Mouse (Mus musculus) liver, adult 2 months (tissue): ENCODE results near the gene Slc13a5. TPM values are rescaled to one million over a fixed set of nuclear protein-coding genes. Genes with fewer than 3 reads are reported as not detected.

Experiments used
- DNase-seq: peaks from one replicate; pipeline ENCODE4 v3.0.0-alpha.2; 2011; ENCODE audit warnings: low read depth, low spot score; ENCODE audit errors: extremely low read depth
- H3K27ac ChIP-seq: fragments of 200-500 bp; replicated peaks from 2 replicates; pipeline ENCODE4 v1.5.1; 2012; ENCODE audit warnings: low read depth, mild to moderate bottlenecking, control low read depth, inconsistent platforms, low read length; ENCODE audit not compliant: insufficient read depth
- H3K27me3 ChIP-seq: fragments of 200-500 bp; 2 replicates; pipeline ENCODE4 v1.6.1; 2012; ENCODE audit warnings: mild to moderate bottlenecking, moderate library complexity, low read length, inconsistent platforms; ENCODE audit not compliant: control insufficient read depth, insufficient read depth
- H3K36me3 ChIP-seq: fragments of 200-500 bp; 2 replicates; pipeline ENCODE4 v1.6.1; 2012; ENCODE audit warnings: low read length, inconsistent platforms; ENCODE audit not compliant: control insufficient read depth, insufficient read depth
- H3K4me1 ChIP-seq: fragments of 200-500 bp; 2 replicates; pipeline ENCODE4 v1.6.1; 2011; ENCODE audit warnings: low read length; ENCODE audit not compliant: control insufficient read depth, insufficient read depth
- H3K4me3 ChIP-seq: fragments of 200-500 bp; 2 replicates; pipeline ENCODE4 v1.5.1; 2011; ENCODE audit warnings: low read depth, mild to moderate bottlenecking, control low read depth, low read length, moderate library complexity; ENCODE audit not compliant: insufficient read depth
- H3K79me2 ChIP-seq: fragments of 200-500 bp; 2 replicates; pipeline ENCODE4 v1.6.1; 2012; ENCODE audit warnings: inconsistent platforms, mild to moderate bottlenecking, low read length, moderate library complexity; ENCODE audit not compliant: control insufficient read depth, insufficient read depth
- H3K9ac ChIP-seq: fragments of 200-500 bp; 2 replicates; pipeline ENCODE4 v1.6.1; 2012; ENCODE audit warnings: low read depth, mild to moderate bottlenecking, control low read depth, inconsistent platforms, low read length
- CTCF ChIP-seq: fragments of 200-500 bp; IDR thresholded peaks from 2 replicates; pipeline ENCODE4 v1.5.1; 2011; ENCODE audit warnings: low read depth, low read length, control low read depth
- POLR2A ChIP-seq: fragments of 200-500 bp; IDR thresholded peaks from 2 replicates; pipeline ENCODE4 v1.6.1; 2011; ENCODE audit warnings: low read length, control low read depth; ENCODE audit not compliant: insufficient read depth; ENCODE audit errors: extremely low read depth
- WGBS: fragments of 180-500 bp; shearing (Covaris S2); methylation state at CpG from one replicate; pipeline ENCODE4 v1.1.7; 2018; 5-methylcytosine and 5-hydroxymethylcytosine counted together
- polyA plus RNA-seq: library from polyadenylated mRNA; depleted of rRNA; stranded (reverse); fragments of >200 nt; gene quantifications from 2 replicates; pipeline ENCODE4 v1.2.3, GENCODE M21; 2012; rRNA removed
- total RNA-seq: library from RNA; depleted of rRNA; stranded (reverse); fragments of >200 nt; gene quantifications from 2 replicates; pipeline ENCODE4 v1.2.3, GENCODE M21; 2014; rRNA removed

Slc13a5 gene
- total RNA-seq = 0.94 and 1.1 TPM in 2 replicates
- 1.4 and 1.6 TPM in 2 replicates for polyA plus RNA-seq

DNA sequence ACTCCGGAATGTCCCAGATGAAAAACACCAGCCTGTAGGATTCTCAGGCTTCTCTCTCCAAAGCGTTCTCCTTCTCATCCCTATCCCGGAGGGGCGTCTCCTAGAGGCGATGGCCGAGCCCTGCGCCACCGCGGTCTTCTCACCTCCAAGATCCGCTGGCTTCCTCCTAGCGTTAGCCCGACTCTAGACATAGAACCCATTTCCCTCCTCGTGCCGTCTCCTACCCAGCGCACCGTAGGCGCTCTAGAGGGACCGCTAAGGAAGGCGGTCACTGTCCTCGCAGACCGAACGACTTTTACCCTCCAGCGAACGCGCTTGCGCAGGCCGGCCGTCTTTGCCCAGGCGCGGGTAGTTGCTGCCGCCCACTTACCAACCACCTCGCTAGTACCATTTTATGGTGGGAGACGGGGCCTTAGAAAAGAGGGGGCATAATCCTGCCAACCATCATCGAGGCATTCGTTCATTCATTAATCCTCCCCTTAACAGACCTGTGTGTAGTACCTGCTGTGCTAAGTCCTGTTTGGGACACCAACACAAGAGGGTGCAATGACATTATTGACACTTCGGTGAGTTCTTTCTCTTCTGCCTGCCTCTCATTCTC, at the start of gene Slc13a5:
Slc13a5 (minus strand) TSS at position 263 of the 601 bp plus-strand sequence.
- Histone ChIP-seq H3K36me3 (no peaks in the 10 kb centered on the region), H3K27me3 (no peaks in the 10 kb centered on the region), H3K4me1 (no peaks in the 10 kb centered on the region; the same call in 1 of the 2 replicates), H3K27ac (no peak within 1 kb of the TSS), H3K79me2 (no peaks in the 10 kb centered on the region), H3K9ac (peak within 1 kb of the TSS; percentile 38), H3K4me3 (peak within 1 kb of the TSS; percentile 58)
- TF ChIP-seq CTCF (no peak; the same call in 1 of the 2 replicates), POLR2A (no peak)
- peak; percentile 37 for DNase-seq
- WGBS = 4% methylated on average over 36 of the region's 36 CpGs

DNA sequence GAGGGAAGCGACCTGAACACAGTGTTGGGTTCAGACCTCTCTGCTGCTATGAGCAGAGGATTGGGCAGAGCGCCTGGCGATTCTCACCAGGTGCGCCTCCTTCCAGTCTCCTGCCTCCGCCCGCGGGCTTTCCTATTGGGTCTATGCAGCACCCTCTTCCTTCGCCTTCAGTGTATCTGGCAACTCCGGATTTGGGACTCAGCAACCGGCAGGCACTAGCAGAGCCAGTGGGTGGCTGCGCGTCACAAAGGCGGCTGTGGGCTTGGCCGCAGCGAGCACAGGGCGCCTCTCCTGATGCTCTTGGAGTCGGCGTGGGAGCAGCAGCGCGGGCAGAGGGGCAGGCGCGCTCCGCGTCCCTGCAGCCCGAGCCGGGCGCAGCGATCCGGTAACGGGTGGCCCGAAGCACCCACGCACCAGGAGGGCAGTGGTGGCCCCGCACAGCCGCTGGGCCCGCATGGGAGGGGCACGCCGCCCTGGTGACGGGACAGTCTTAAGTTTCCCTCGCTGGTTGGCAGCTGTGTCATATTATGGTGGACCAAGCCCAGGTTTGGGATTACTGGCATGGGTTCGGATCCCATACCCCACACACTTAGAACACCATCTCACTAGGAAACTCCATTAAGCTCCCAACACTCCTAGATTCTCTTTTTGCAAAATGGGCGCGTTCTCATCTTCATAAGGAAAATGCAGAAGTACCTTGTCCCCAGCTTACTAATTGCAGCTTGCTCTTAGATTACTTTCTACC, 47.3 kb upstream of the Slc13a5 start, which contains the start of gene Fbxo39:
Fbxo39 (plus strand) TSS at position 294 of the 745 bp plus-strand sequence.
- Histone ChIP-seq H3K79me2 (no peaks in the 10 kb centered on the region), H3K27me3 (peaks cover 3% of the 10 kb centered on the region; the same call in 1 of the 2 replicates), H3K4me3 (no peak within 1 kb of the TSS), H3K9ac (no peak within 1 kb of the TSS), H3K36me3 (peaks cover 1% of the 10 kb centered on the region; the same call in 1 of the 2 replicates), H3K27ac (no peak within 1 kb of the TSS), H3K4me1 (no peaks in the 10 kb centered on the region)
- TF ChIP-seq CTCF (no peak), POLR2A (no peak)
- 14% methylated on average over 42 of the region's 42 CpGs for WGBS
- no peak for DNase-seq

DNA sequence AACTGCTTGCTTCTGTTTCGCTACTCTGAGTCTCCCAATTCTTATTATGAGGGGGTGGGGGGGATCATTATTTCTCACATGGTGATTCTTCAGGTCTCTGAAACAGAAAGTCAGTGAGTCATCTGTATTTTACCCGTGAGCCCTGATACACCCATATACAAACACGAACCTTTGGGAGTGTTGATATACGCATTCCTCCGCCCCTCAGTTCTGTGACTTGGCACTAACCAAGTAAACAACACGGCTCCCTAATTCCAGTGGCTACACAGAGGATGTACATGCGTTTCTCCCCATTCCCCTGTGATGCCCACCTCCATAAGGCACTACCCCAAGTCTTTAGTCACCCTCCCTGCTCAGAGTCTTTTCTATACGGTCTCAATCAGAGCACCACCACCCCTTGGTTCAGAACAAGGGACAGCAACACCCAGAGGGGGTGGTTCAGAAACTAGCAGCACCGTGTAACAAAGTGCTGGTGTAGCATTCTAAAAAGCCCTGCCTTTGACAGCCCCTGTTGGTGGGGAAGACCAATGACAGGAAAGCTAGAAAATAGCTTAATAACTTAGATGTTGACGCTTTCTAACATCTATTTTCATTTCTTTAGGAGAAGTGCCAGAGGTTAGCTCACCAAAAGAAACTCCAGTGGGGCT, 44.5 kb upstream of the Slc13a5 start:
- DNase-seq = no peak
- Histone ChIP-seq H3K4me3 (no peak overlapping the region), H3K36me3 (peaks cover 3% of the 10 kb centered on the region; the same call in 1 of the 2 replicates), H3K27ac (no peak overlapping the region), H3K4me1 (peaks cover 5% of the 10 kb centered on the region), H3K27me3 (peaks cover 3% of the 10 kb centered on the region; the same call in 1 of the 2 replicates), H3K79me2 (no peaks in the 10 kb centered on the region), H3K9ac (no peak overlapping the region)
- TF ChIP-seq POLR2A = no peak
- TF ChIP-seq CTCF = no peak
- WGBS = 82% methylated on average over 10 of the region's 10 CpGs

DNA sequence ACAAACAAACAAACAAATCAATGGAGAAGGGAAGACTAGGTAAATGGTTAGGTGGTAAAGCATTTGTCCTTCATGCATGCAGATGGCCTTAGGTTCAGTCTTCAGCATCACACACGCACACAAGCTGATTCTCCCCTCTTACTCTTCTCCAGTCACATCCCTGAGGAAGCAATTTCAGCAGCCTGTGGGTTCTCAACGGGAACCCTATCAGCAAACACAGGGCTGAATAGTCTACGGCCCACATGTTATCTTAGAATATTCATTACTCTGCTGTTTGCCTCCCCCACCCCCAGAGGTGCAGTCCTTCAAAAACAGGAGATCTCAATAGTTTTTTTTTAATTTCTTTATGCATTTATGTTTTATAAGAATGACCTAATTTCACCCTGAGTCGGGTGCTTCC, 43.5 kb upstream of the Slc13a5 start:
- H3K4me3 ChIP-seq = no peak overlapping the region
- peaks cover 3% of the 10 kb centered on the region; the same call in 1 of the 2 replicates for H3K27me3 ChIP-seq
- DNase-seq = no peak
- H3K4me1 ChIP-seq = peaks cover 5% of the 10 kb centered on the region
- H3K79me2 ChIP-seq = no peaks in the 10 kb centered on the region
- no peak for TF ChIP-seq CTCF
- TF ChIP-seq POLR2A = no peak
- H3K9ac ChIP-seq = no peak overlapping the region
- WGBS = 74% methylated on average over 4 of the region's 4 CpGs
- peaks cover 3% of the 10 kb centered on the region; the same call in 1 of the 2 replicates for H3K36me3 ChIP-seq
- H3K27ac ChIP-seq = no peak overlapping the region

DNA sequence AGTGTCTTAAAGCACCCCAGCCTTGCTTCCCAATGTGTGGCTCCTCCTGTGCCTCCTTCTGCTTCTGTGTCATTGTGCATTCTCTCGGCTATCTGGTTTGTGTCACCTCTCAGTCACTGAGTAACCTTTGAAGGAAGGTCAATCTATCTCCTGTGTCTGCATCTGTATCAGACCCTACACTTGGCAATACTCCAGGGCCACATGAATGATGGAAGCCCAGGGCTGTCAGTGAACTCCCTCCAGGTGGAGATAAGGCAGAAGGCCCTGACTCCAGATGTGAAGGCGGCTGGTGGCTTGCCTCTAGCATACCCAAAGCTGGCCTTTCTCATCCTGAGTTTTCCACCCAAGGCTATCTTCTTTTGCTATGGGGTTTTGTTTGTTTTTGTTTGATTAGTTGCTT, 42.0 kb upstream of the Slc13a5 start:
- Histone ChIP-seq H3K36me3 (peaks cover 6% of the 10 kb centered on the region; the same call in 1 of the 2 replicates), H3K27ac (no peak overlapping the region), H3K27me3 (no peaks in the 10 kb centered on the region), H3K9ac (no peak overlapping the region), H3K79me2 (no peaks in the 10 kb centered on the region), H3K4me1 (peaks cover 5% of the 10 kb centered on the region), H3K4me3 (no peak overlapping the region)
- WGBS = 25% methylated on average over 2 of the region's 2 CpGs
- no peak for DNase-seq
- TF ChIP-seq CTCF = no peak
- no peak for TF ChIP-seq POLR2A
